Mouse (Mus musculus) A20 (cell line): ENCODE data around the gene Fam71e2.

ENCODE experiments used
- DNase-seq: peaks from one replicate; pipeline ENCODE4 v3.0.0-alpha.2; 2011; ENCODE audit warnings: low read depth, low spot score

The Fam71e2 gene

DNA sequence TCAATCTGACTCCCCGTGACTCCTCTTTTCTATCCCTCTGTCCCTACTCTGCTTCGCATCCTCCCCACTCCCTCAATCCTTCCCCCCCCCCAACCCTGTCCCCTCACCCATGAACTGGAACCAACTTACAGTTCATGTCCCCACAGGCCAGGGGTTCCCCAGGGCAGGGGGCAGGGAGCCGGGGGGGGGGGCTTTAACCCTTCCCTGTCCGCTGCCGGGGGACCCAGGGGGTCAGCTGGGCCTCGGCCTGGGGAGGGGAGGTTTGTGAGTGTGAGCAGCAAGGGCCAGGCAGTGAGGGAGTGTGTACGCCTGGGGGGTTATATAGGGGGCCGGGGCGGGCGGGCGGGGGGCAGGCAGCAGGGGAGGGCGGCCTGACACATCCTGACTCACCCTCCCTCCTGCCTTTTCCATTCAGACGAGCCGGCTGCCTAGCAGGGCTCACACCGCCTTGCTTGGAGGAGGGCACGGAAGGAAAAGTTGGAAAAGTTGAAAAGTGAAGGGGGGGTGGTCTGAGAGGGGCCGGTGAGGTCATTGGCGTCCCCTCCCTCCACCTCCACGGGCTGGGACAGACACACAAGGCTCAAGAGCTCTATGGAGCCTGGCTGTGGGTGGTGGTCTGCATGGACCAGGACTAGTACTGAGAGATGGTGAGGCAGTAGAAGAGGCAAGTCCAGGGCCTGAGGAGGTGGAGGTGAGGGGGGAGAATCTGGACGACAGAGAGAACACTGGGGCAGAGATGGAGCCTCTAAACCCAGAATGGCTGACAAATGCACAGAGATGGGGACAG, 6.9 kb upstream of the Fam71e2 start:
- DNase-seq, result no peak

DNA sequence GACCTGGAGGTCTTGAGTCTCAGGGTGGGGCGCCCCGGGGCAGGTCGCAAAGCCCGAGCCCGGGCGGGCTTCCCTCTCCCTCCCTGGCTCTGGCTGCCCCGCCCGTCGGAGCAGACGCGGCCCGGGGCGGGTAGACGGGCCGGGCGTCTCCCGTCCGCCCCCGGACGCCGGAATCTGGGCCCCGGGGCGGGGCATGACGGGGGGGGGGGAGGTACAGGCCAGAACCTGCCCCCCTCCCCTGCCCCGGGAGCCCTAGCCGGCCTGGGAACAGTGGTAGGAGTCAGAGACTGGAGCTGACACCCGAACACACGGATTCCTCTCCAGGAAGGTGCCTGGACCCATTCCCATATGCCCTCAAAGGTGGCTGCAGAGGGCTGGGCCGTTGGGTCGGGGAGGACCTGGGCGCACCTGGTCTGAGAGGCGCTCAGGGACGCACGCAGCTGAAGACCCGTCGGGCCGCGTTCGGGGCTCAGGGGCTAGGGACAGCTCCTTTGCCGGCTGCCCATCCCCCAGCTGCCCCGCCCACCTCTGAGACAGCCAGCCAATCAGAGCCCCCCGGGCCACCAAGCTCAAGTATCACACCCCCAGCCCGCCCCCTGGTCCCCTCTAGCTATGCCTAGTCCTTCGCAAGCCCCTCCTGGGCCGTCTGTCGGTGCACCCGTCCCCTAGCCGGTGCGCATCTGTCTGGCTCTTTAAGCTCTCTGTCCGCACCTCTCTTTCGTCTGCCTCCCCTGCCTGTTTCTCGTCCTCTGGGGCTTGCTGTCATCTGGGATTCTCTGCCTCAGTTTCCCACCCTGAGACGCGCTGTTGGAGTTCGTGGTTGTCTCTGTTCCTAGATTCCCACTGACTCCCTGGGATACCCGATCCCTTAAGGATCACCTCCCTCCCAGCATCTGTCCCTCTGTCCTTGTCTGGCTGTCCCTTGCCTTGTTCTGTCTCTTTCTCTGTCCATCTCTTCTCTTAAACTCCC, 6.0 kb upstream of the Fam71e2 start:
- no peak for DNase-seq

DNA sequence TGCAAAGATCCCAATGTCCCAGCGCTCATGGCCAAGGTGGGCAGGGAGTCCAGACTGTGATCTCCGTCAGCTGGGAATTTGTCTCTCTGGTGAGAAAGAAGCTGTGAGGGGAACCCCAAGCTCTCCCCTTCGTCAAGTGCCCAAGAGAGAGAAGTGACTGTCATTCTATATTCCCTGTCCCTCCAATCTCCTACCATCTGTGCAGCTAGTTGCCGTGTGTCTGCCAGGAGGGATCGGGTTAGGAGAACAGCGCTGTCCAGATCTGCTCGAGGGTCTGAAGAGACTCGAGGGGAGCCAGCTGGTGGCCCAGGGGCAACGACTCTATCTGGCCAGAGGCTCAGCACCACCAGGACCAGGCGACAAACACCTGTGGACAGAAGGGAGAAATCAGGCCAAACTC, 5.0 kb upstream of the Fam71e2 start:
- DNase-seq, result no peak

DNA sequence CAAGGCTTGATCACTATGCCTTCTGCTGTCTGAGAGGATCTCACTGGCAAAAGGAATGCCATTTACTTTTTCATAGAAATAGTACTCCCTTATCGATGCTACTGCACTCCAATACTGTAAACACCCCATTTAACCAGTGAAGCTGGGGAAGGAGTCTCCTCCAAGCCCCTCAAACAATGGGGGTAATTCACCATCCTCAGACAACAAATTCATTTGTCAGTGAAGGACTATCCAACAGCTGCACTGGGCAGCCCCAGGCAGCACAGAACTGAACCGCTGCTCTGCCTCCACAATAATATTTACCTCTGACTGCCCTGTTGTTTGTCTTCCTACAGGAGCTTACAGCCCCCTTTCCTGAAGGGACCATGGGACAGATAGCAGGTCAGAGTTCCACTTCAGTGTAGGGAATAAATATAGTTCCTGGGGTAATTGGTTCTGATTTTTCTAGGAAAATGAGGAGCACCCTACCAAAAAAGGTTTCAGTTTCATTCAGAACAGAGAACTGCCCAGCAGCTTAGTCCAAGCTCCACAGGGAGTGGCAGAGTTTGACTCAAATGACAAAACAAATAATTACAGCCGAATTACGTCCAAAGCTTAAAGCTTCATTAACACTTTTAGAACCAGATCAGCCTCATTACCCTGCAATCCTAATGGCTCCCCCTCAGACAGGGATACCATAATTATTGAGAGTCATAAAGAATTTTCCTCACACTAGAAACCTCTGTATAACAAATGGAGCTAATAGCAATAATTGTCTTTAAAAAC, 6.0 kb downstream of the Fam71e2 start:
- DNase-seq, result no peak

DNA sequence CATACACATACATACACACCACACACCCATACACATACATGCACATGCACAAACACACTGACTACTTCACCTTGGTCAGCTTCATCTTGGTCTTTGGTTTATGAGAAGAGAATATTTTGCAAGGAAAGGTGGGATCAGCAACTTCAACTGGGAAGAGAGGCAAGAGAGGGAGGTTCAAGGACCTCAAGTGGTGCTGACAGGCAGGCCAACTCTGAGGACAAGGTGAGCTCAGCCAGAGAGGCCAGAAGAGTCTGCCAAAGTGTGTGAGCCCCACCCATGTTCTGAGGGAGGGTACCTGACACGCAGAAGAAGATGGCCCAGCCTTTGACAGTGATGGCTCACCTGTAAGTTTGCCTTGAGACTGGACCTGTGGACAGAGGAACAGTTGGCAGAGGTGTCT, 11.4 kb downstream of the Fam71e2 start:
- DNase-seq, result no peak

DNA sequence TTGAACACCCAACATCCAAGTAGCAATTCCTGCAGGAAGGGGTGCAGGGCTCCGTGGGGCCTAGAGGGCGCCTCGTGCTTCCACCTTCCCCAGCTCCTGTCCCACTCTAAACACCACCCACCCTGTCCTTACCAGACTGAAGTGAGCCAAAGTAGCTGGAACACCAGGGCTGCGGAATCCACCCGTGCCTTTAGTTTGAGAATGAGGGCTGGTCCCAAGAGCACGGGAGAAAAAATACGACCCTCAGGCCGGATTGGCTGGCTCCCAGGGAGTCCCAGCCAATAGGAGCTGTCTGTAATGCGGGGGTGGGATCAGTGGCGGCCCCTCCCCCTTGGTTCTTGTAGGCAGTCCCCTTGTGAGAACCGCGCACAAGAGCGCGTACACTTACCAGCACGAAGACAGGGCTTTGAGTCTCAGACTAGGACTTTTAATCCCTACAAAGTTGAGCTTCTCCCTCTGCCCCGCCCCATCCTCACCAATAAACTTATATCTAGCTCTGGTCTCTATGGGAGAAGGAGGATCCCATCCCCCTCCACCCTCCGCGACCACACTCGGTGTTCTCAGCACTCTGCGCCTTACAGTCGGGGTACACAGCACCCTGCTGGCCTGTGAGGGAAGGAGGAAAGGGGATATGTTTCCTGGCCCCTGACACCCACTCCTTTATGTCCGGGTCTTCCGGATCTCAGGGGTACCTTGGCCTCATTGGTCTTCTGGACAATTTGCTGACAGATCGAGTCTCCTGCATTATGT, 18.1 kb downstream of the Fam71e2 start, which contains the start of gene Cox6b2:
Gene Cox6b2, minus strand, starts transcription at position 274 of the 750 bp plus-strand sequence.
- DNase-seq, result no peak

DNA sequence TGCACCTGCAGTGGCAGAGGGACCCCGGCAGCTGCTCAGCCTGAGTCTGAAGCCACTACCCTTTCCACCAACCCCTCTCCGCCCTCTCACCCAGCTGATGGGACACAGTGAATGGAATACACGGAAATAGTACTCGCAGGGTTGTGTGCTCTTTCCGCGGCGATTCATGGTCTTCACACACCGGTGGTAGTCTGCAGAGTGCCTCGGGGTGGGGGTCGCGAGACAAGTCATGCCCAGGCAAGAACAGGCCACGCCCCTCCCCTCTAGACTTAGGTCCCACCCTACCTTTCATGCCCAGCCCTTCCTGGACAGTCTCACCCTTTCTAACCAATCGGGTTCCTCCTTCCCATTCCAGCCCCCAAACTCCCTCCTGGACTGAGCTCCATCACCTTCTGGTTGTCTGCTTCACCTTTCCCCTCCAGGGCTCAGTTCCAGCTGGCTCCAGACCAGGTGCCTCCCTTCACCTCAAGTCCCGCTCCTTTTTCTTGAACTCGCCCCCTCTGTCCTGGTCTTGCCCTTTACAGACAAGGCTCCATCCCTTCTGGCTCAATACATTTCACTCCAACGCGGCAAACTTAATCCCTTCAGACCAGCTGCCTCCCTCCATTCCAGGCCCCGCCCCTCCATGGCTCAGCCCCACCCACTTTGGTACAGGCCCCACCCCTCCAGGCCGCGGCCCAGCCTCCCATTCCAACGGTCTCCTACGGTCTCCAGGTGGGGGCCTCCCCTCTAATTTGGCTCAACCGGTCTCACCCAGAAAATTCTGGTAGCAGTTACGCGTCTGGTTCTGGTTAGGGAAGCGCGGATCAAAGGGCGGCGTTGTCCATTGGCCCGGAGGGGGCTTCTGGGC, 18.9 kb downstream of the Fam71e2 start:
- no peak for DNase-seq

DNA sequence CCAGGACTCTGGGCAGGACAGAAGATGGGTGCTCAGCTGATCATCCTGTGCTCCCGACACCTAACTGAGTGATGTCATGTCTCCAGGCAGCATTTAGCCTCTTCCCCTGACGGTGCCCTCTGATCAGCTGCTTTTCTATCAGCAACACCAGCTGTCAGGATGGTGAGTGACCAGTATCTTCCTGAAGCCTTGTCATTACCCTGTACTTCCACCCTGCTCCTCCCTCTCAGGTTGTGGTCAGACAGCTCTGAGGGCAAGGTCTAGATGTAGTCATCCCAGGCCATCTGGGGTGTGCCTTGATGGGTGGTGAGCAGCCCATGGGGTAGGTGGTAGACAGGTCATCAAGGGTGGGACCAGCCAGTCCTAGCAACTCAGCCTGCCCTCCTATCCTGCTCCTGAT, 21.9 kb downstream of the Fam71e2 start:
- DNase-seq, result no peak

DNA sequence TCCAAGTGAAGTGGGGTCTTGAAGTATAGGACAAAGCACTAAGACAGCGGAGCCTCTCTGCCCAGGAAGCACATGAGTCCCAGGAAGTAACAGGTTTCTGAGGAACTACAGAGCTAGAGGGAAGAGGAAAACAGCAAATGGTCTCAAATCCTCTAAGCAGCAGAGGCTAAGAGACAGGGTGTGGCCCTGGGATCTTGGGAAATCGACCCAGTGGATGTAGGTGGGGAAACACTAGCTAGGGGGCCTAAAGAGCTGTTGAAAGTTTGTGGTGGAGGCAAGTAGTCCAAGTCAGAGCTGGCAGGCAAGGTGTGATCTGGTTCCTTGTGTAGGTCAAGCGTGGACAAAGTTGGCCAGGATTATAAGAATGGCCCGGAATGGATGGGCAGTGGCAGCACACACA, 22.8 kb downstream of the Fam71e2 start:
- DNase-seq, result no peak

DNA sequence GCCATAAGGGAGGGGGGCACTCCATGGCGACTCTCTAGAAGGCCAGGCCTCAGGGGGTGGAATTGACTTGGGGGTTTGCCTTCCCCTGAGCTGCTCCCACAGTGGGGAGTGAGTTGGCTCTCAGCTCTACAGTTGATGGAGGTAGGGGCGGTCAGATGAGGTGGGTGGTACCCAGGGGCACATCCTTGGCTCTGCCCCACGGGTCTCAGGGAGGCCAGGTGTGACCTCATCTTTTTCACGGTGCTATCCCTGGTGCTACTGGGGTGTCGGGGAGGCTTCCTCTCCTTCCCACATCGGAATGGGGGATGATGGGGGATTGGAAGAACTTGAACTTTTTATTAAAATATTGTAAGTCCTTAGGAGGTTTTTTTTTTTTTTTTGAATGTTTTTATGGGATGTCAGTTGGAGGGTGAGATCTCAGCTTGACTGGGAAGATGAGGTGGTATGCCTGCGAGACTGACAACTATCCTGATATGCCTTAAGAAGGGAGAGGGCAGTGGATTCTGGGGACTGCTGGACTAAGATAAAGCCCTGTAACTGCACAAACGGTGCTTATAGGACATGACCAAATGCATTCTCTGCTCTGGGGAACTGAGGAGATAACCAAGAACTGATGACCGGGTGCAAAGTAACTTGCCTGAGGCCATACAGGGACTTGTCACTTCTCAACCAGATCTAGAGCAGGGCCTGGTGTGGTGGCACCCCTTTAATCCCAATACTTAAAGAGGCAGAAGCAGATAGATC, 23.8 kb downstream of the Fam71e2 start:
- no peak for DNase-seq

DNA sequence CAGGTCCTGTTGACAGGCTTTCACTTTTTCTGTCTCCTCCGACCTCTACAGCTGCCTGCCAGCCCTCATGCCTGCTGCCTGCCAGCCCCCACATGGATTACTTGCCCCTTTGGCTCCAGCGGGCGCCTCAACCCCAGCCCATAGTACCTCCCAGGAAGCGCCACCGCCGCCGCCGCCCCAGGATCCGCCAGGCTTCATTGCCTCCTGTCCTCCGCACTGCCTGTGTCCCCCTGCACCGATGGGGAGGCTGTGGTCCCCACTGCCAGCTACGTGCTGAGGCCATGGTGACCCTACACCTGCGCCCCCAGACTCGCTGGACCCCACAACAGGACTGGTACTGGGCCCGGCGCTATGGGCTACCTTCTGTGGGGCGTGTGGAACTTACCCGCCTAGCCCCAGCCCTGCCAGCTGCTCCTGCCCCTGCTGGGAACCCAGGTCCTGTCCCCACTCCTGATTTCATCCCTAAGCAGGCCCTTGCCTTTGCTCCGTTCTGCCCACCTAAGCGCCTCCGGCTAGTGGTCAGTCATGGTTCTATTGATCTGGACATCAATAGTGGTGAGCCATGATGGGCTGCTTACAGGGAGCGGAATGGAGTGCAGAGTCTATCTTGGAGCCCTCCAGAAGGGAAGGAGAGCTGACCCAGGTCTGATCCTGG, 24.6 kb downstream of the Fam71e2 start:
- no peak for DNase-seq

DNA sequence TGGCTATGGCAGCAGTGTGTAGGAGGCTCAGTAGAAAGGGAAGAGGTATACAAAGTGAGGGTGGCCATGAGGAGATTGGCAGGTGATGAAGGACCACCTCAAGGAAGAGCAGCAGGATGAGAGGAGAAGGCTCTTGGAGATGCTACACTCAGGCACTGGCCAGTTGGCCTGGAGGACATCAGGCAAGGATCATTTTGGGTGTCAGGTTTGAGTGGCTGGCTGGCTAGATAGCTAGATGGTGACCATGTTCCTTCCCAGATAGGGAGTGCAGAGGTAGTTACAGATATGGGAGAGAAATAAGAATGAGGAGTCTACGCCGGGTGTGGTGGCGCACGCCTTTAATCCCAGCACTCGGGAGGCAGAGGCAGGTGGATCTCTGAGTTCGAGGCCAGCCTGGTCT, 26.2 kb downstream of the Fam71e2 start:
- DNase-seq, result no peak

DNA sequence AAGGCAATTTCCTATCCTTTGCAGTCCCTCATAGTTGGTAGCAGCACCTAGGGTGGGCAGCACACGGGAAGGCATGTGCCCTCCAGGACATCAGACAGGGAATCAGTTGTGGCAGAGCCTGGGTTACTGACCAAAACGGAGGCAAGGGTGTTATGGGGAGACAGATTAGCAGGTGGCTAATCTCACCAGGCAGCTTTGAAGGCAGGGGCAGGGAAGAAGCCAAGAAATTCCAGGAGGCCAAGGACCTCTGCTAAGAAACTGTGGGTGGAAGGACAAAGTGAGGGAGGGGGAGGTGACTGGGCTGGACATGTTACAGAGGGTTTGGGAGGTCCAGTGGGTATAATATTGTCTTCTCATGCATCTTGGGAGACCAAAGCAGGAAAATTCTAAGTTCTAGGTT, 27.7 kb downstream of the Fam71e2 start:
- no peak for DNase-seq

DNA sequence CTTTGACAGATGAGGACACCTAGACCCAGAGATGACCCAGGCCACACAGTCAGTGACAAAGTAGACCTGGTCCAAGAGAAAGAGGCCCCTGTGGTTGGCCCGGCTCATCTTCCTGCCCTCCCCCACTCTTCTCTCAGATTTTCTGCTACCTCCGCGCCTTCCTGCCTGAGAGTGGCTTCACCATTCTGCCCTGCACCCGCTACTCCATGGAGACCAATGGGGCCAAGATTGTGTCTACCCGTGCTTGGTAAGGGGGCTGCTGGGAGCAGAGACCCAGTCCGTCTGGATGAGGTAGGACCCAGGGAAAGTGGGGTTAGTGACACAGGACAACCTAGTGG, 28.7 kb downstream of the Fam71e2 start:
- DNase-seq, result no peak

DNA sequence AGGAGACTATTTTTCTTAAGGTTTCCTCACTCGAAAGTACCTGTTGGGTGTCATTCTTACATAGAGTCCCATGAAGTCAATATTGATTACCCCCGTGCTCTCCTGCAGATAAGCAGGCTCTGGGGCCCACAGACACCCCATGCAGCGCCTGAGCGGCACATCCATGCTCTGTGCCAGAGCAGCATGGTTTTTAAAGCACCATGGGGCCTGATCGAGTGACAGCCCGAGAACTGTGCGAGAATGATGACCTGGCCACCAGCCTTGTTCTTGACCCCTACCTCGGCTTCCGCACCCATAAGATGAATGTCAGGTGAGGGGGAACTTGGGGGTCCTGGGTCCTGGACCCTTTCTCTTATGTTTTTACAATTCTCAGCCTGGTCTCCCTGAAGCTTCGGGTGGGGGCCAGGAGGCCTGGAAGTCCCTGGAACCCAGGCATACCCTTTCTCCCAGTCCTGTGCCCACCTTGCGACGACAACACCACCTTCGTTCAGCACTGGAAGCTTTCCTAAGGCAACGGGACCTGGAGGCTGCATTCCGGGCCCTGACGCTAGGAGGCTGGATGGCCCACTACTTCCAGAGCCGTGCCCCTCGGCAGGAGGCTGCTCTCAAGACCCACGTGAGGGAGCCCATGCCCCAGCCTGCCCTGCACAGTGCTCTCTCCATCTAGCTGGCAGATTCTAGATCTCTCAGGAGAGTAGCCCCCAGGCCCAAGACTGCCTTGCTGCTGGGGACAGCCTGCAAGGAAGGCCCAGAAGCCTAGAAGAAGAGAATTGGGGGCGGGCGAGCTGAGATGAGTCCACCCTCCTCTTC, 29.2 kb downstream of the Fam71e2 start:
- DNase-seq, result no peak

DNA sequence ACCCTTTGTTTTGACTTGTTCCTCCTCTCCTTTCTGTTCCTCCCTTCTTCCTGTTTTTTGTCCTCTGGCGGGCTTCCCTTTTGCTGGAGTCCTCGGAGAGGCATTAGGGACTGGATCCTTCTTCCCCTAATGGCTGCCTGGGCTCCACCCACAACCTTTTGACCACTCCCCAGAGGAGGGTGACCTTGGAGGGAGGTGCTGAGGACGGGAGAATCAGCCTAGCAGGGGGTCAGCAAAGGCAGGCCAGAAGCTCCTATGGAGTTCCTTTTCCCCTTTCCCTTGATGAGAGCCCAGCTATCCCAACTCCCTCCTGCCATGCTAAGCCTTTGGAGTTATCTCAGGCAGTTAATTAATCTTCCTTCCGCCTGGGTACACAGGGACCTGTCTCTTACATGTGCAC, 30.0 kb downstream of the Fam71e2 start:
- DNase-seq, result peak; percentile 69

DNA sequence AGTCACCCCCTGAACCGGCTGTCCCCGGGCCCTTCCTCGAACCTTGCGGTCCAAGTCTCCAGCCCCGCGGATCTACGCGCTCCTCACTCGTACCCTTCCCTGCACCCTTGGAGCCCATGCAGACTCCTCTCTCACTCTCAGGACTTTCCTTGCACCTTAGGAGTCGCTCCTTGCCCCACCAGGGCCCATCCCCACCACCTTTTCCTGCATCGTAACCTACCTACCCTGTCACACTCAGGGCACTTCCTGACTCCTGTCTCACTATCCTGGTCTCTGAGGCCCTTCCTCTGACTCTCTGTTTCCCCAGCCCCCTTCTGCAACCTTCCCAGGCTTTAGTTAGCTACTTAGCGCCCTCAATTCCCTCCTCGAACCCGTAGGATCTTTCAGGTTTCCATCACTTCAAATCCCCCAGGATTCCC, 30.8 kb downstream of the Fam71e2 start:
- no peak for DNase-seq

DNA sequence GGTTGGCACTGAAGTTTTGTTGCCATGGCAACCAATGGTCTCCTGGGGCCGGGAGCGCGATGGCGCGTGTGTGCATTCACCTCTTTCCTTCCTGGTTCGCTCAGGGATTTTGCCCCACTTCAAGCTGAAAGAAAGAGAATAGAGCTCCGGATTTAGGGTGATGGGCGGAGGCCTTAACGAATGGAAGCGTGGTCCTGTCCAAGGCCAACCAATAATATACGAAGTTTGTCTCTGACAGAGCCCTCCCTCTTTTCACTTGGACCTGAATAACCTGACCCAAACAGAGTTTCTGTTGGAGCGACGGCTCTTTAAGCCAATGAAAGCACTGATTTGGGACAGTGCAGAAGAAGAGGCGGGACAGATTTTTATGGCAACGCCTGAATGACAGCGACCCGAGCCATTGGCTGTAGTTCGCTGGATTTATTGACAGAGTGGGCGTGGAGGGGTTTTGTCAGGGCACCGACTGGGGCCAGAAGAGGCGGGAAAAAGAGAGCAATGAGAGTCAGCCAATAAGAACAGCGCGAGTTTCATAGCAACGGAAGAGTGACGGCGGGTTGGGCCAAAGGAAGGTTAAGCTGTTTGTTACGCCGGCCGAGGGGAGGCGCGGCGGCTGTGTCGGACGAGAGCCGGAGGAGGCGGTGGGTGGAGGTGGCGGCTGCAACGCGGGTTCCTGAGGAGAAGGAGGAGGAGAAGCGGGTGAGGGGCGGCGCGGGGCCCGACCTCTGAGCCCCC, 31.4 kb downstream of the Fam71e2 start, which contains the start of gene Kmt5c:
Gene Kmt5c, plus strand, starts transcription at position 572 of the 732 bp plus-strand sequence.
- peak; percentile 100 for DNase-seq
